Mouse (Mus musculus) midbrain, embryonic 11.5 days (tissue): ENCODE results near the gene Slc16a7. TPM values are rescaled to one million over a fixed set of nuclear protein-coding genes. Genes with fewer than 3 reads are reported as not detected.

Experiments
- ATAC-seq: fragments of 200-750 bp; cut with Nextera tagmentation; 2 replicates; pipeline ENCODE4 v1.8.0; 2017; ENCODE audit warnings: moderate TSS enrichment, moderate library complexity; ENCODE audit not compliant: low FRiP score
- DNase-seq: peaks from one replicate; pipeline ENCODE4 v3.0.0; 2015; ENCODE audit warnings: low spot score; ENCODE audit errors: missing footprints
- H3K27ac ChIP-seq: fragments of 300-500 bp; sonication (generic); 2 replicates; pipeline ENCODE4 v1.5.1; 2014; ENCODE audit warnings: low read depth, low read length
- H3K27me3 ChIP-seq: fragments of 300-500 bp; sonication (generic); 2 replicates; pipeline ENCODE4 v1.6.1; 2014; ENCODE audit warnings: mild to moderate bottlenecking, low read length, moderate library complexity, mixed read lengths; ENCODE audit not compliant: control insufficient read depth, insufficient read depth
- H3K36me3 ChIP-seq: fragments of 300-500 bp; sonication (generic); 2 replicates; pipeline ENCODE4 v1.6.1; 2014; ENCODE audit warnings: mild to moderate bottlenecking, low read length, moderate library complexity, mixed read lengths; ENCODE audit not compliant: control insufficient read depth, insufficient read depth
- H3K4me1 ChIP-seq: fragments of 300-500 bp; sonication (generic); 2 replicates; pipeline ENCODE4 v1.6.1; 2014; ENCODE audit warnings: low read length; ENCODE audit not compliant: control insufficient read depth, insufficient read depth
- H3K4me2 ChIP-seq: fragments of 300-500 bp; sonication (generic); 2 replicates; pipeline ENCODE4 v1.6.1; 2014; ENCODE audit warnings: mild to moderate bottlenecking, moderate library complexity
- H3K4me3 ChIP-seq: fragments of 300-500 bp; sonication (generic); 2 replicates; pipeline ENCODE4 v1.5.1; 2014; ENCODE audit warnings: low read depth, low read length
- H3K9ac ChIP-seq: fragments of 300-500 bp; sonication (generic); 2 replicates; pipeline ENCODE4 v1.6.1; 2014; ENCODE audit warnings: low read length
- H3K9me3 ChIP-seq: fragments of 300-500 bp; sonication (generic); 2 replicates; pipeline ENCODE4 v1.6.1; 2016; ENCODE audit warnings: low read length; ENCODE audit not compliant: control insufficient read depth
- WGBS: fragments of 180-500 bp; shearing (Covaris S2); extraction: QIAGEN DNeasy Blood & Tissue Kit; methylation state at CpG from one replicate; pipeline ENCODE4 v1.1.7; 2014; 5-methylcytosine and 5-hydroxymethylcytosine counted together
- polyA plus RNA-seq: library from polyadenylated mRNA; unstranded; fragments of >200 nt; fragmentation: Nextera tagmentation; extraction: Ambion mirVana; gene quantifications from 2 replicates; pipeline ENCODE4 v1.2.1, GENCODE M21; 2014

The Slc16a7 gene
- polyA plus RNA-seq, 1 experiment from 2014 or later: 2.6 TPM

GRCm38 (mm10) chr10:125290320-125290719, 98.9 kb downstream of the Slc16a7 start:
- H3K9ac ChIP-seq: no peak overlapping the region
- no peak for ATAC-seq
- no peaks in the 10 kb centered on the region for H3K4me1 ChIP-seq
- no peaks in the 10 kb centered on the region for H3K27me3 ChIP-seq
- H3K36me3 ChIP-seq: no peaks in the 10 kb centered on the region
- DNase-seq: no peak
- no peaks in the 10 kb centered on the region for H3K9me3 ChIP-seq
- no peak overlapping the region for H3K27ac ChIP-seq
- no peak overlapping the region for H3K4me3 ChIP-seq
- WGBS: 88% methylated on average over 9 of the region's 9 CpGs
- no peak overlapping the region for H3K4me2 ChIP-seq

DNA sequence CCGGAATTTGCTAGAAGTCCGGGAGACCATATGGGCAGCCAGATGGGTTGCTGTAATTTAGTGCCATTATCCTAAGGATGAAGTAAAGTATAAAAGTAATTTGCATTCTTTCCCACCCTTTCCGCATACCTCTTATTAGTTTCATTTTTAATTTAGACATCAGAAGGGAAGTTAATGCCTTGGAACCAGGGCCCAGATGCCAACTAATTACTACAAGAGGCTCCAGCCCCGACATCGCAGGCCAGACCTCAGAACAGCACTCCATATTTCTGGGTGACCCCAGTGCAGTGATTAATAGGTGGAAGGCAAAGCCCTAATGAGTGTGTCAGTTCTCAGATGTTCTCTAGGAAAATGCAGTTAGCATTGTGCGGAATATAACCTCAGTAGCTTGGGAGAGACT, 100.7 kb downstream of the Slc16a7 start:
- H3K9me3 ChIP-seq: no peaks in the 10 kb centered on the region
- WGBS: 89% methylated on average over 6 of the region's 6 CpGs
- H3K36me3 ChIP-seq: no peaks in the 10 kb centered on the region
- H3K9ac ChIP-seq: no peak overlapping the region
- H3K4me2 ChIP-seq: no peak overlapping the region
- no peak overlapping the region for H3K4me3 ChIP-seq
- H3K27ac ChIP-seq: no peak overlapping the region
- ATAC-seq (peak; percentile 54; the same call in 1 of the 2 replicates), DNase-seq (no peak)
- H3K27me3 ChIP-seq: no peaks in the 10 kb centered on the region
- H3K4me1 ChIP-seq: no peaks in the 10 kb centered on the region

DNA sequence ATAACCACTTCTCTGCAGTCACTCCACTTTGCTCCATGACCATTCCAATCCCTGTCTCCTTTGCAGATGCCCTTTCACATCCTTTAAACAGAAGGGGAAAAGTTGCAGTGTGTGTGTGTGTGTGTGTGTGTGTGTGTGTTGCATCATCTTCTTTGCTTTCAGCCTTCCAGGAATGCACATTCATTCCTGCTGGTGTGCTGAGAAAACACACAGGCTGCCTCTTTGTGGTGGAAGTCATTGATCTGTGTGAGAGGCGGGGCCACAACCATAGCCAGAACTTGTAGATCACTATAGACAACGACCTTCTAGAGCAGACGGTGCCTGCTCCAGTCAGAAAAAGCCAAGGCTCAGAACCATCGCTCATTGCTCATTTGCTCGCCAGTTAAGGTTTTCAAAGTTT, 103.9 kb downstream of the Slc16a7 start:
- ATAC-seq (no peak), DNase-seq (no peak)
- Histone ChIP-seq H3K27me3 (no peaks in the 10 kb centered on the region), H3K4me1 (no peaks in the 10 kb centered on the region), H3K4me3 (no peak overlapping the region), H3K9ac (no peak overlapping the region), H3K27ac (no peak overlapping the region), H3K9me3 (no peaks in the 10 kb centered on the region), H3K4me2 (no peak overlapping the region), H3K36me3 (no peaks in the 10 kb centered on the region)
- WGBS: 77% methylated on average over 5 of the region's 5 CpGs

GRCm38 (mm10) chr10:125275149-125275848, 114.0 kb downstream of the Slc16a7 start:
- H3K4me2 ChIP-seq: no peak overlapping the region
- H3K9ac ChIP-seq: no peak overlapping the region
- DNase-seq: no peak
- no peaks in the 10 kb centered on the region for H3K4me1 ChIP-seq
- H3K27ac ChIP-seq: no peak overlapping the region
- H3K36me3 ChIP-seq: no peaks in the 10 kb centered on the region
- WGBS: 86% methylated on average over 12 of the region's 12 CpGs
- H3K9me3 ChIP-seq: no peaks in the 10 kb centered on the region
- ATAC-seq: no peak
- no peaks in the 10 kb centered on the region for H3K27me3 ChIP-seq
- H3K4me3 ChIP-seq: no peak overlapping the region

GRCm38 (mm10) chr10:125274519-125275148, 114.6 kb downstream of the Slc16a7 start:
- H3K9me3 ChIP-seq: no peaks in the 10 kb centered on the region
- H3K9ac ChIP-seq: no peak overlapping the region
- H3K4me1 ChIP-seq: no peaks in the 10 kb centered on the region
- ATAC-seq: no peak
- WGBS: 85% methylated on average over 5 of the region's 5 CpGs
- DNase-seq: no peak
- H3K27ac ChIP-seq: no peak overlapping the region
- no peaks in the 10 kb centered on the region for H3K36me3 ChIP-seq
- no peak overlapping the region for H3K4me3 ChIP-seq
- H3K27me3 ChIP-seq: no peaks in the 10 kb centered on the region
- H3K4me2 ChIP-seq: no peak overlapping the region

DNA sequence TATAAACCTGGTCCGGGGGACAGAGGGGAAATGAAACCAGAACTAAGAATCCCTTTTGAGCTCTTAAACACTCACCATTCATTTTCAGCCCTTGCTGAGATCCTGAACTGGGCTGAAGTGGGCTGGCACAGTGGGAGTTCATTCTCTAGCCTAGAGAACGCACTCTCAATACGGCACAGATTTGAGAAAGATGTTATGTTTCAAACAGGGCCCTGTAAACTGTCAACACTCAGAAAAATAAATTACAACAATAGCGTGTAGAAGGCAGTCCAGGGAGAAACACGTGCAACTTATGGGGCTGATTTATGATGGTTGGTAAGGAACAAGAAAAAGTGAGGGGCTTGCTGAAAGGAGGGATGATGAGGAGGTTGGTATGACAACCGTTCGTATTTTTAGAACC, 115.5 kb downstream of the Slc16a7 start:
- H3K9ac ChIP-seq: no peak overlapping the region
- no peak overlapping the region for H3K27ac ChIP-seq
- H3K27me3 ChIP-seq: no peaks in the 10 kb centered on the region
- no peak overlapping the region for H3K4me3 ChIP-seq
- no peaks in the 10 kb centered on the region for H3K9me3 ChIP-seq
- no peaks in the 10 kb centered on the region for H3K4me1 ChIP-seq
- DNase-seq: no peak
- no peaks in the 10 kb centered on the region for H3K36me3 ChIP-seq
- ATAC-seq: no peak
- H3K4me2 ChIP-seq: no peak overlapping the region
- 68% methylated on average over 7 of the region's 7 CpGs for WGBS

DNA sequence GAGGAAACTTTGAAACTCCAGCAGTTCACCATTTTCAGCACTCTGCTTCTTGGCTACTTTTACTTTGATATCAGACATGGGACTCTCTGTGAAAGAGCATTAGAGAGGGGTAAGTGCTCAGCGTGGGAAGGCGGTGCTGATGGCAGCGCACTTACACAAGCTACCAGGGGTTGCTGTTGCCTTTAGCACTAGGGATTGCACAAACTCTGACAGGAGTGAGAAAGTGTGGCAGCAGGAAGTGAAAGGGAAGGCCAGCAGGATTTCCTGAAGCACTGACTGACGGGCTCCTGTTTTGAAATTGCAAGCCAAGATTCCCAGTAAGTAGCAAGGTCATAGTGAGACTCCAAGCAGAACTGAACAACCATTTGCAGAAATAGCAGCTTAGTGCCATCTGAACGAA, 117.8 kb downstream of the Slc16a7 start:
- no peak for ATAC-seq

GRCm38 (mm10) chr10:125270266-125270665, 119.0 kb downstream of the Slc16a7 start:
- no peak overlapping the region for H3K9ac ChIP-seq
- 78% methylated on average over 5 of the region's 5 CpGs for WGBS
- H3K4me1 ChIP-seq: no peaks in the 10 kb centered on the region
- ATAC-seq (no peak), DNase-seq (no peak)
- H3K4me3 ChIP-seq: no peak overlapping the region
- no peaks in the 10 kb centered on the region for H3K36me3 ChIP-seq
- no peak overlapping the region for H3K4me2 ChIP-seq
- no peaks in the 10 kb centered on the region for H3K27me3 ChIP-seq
- no peak overlapping the region for H3K27ac ChIP-seq
- H3K9me3 ChIP-seq: no peaks in the 10 kb centered on the region

More for the DNA sequence above, 117.8 kb downstream of the Slc16a7 start:
- 85% methylated on average over 5 of the region's 5 CpGs for WGBS
- Histone ChIP-seq H3K4me3 (no peak overlapping the region), H3K9me3 (no peaks in the 10 kb centered on the region), H3K36me3 (no peaks in the 10 kb centered on the region), H3K27ac (no peak overlapping the region), H3K4me1 (no peaks in the 10 kb centered on the region), H3K4me2 (no peak overlapping the region), H3K9ac (no peak overlapping the region), H3K27me3 (no peaks in the 10 kb centered on the region)
- DNase-seq: no peak

- H3K4me1 ChIP-seq: no peaks in the 10 kb centered on the region
- no peak for ATAC-seq
- H3K9me3 ChIP-seq: no peaks in the 10 kb centered on the region
- no peak overlapping the region for H3K4me2 ChIP-seq
- no peak overlapping the region for H3K27ac ChIP-seq
- 86% methylated on average over 4 of the region's 4 CpGs for WGBS
- no peaks in the 10 kb centered on the region for H3K36me3 ChIP-seq
- H3K4me3 ChIP-seq: no peak overlapping the region
- peak; percentile 33 for DNase-seq
- H3K9ac ChIP-seq: no peak overlapping the region
- no peaks in the 10 kb centered on the region for H3K27me3 ChIP-seq
These were observed 122.9 kb downstream of the Slc16a7 start for GRCm38 (mm10) chr10:125266322-125266721.
